Mouse (Mus musculus) heart, postnatal 0 days (tissue): ENCODE results near the gene Hoxb5.

Experiments used
- CTCF ChIP-seq: IDR thresholded peaks from 2 replicates; pipeline ENCODE4 v1.5.1; 2016; ENCODE audit warnings: antibody characterized with exemption, control low read depth, low read depth
- EP300 ChIP-seq: IDR thresholded peaks from 2 replicates; pipeline ENCODE4 v1.6.1; 2016; ENCODE audit warnings: antibody characterized with exemption, low read depth

GRCm38 (mm10) chr11:96321846-96322245, 18.7 kb downstream of the Hoxb5 start:
- TF ChIP-seq CTCF (no peak), EP300 (no peak)
